Mouse (Mus musculus): Measurements from ENCODE around the gene Mmp7. TPM values are rescaled to one million over a fixed set of nuclear protein-coding genes. Genes with fewer than 3 reads are reported as not detected.

Gene Mmp7
- total RNA-seq, 2 experiments from 2014 or later = not detected

GRCm38 (mm10) chr9:7728997-7729396, 37.1 kb downstream of the Mmp7 start:
- ATAC-seq (replicated peaks; ENCODE audit: poor library complexity, severe bottlenecking) = no peak

- ATAC-seq (replicated peaks; ENCODE audit: poor library complexity, severe bottlenecking) = no peak; the same call in 1 of the 2 replicates
Measured at GRCm38 (mm10) chr9:7742696-7743095, 50.8 kb downstream of the Mmp7 start.

GRCm38 (mm10) chr9:7744156-7744555, 52.3 kb downstream of the Mmp7 start:
- no peak for ATAC-seq (replicated peaks; ENCODE audit: poor library complexity, severe bottlenecking)

- no peak for ATAC-seq (replicated peaks; ENCODE audit: poor library complexity, severe bottlenecking)
Measured at GRCm38 (mm10) chr9:7748881-7749280, 57.0 kb downstream of the Mmp7 start.

Other genes starting within 250 kb of the Mmp7 start
- not detected in 2 replicates for gene Mmp3, start 246.3 kb upstream of the Mmp7 start, total RNA-seq (2014; fragmentation: Nextera tagmentation)
- not detected in 2 replicates for gene Mmp3, start 246.3 kb upstream of the Mmp7 start, total RNA-seq (2017)
- not detected in 2 replicates for gene Mmp10, start 189.7 kb upstream of the Mmp7 start, total RNA-seq (2014; fragmentation: Nextera tagmentation)
- gene Mmp10, start 189.7 kb upstream of the Mmp7 start, total RNA-seq (2017) = not detected in 2 replicates
- 2.3 and 4.7 TPM in 2 replicates for gene Mmp8, start 133.6 kb upstream of the Mmp7 start, total RNA-seq (2014; fragmentation: Nextera tagmentation)
- 14.0 and 15.2 TPM in 2 replicates for gene Mmp8, start 133.6 kb upstream of the Mmp7 start, total RNA-seq (2017)
- not detected in 2 replicates for gene Mmp27, start 120.7 kb upstream of the Mmp7 start, total RNA-seq (2014; fragmentation: Nextera tagmentation)
- gene Mmp27, start 120.7 kb upstream of the Mmp7 start, total RNA-seq (2017) = 0.47 TPM in 1 of 2 replicates, not detected in the other
- gene Mmp20, start 63.9 kb upstream of the Mmp7 start, total RNA-seq (2014; fragmentation: Nextera tagmentation) = not detected in 2 replicates
- not detected in 2 replicates for gene Mmp20, start 63.9 kb upstream of the Mmp7 start, total RNA-seq (2017)
- 77.3 and 83.0 TPM in 2 replicates for gene Tmem123, start 72.0 kb downstream of the Mmp7 start, total RNA-seq (2014; fragmentation: Nextera tagmentation)
- 114 and 119 TPM in 2 replicates for gene Tmem123, start 72.0 kb downstream of the Mmp7 start, total RNA-seq (2017)
- 25.5 and 30.8 TPM in 2 replicates for gene Birc2, start 145.0 kb downstream of the Mmp7 start, total RNA-seq (2014; fragmentation: Nextera tagmentation)
- gene Birc2, start 145.0 kb downstream of the Mmp7 start, total RNA-seq (2017) = 39.1 and 40.0 TPM in 2 replicates
- gene Birc3, start 181.1 kb downstream of the Mmp7 start, total RNA-seq (2014; fragmentation: Nextera tagmentation) = 21.6 and 34.6 TPM in 2 replicates
- 31.1 and 35.7 TPM in 2 replicates for gene Birc3, start 181.1 kb downstream of the Mmp7 start, total RNA-seq (2017)